Mouse (Mus musculus) neural tube, embryonic 13.5 days (tissue): Measurements from ENCODE around the gene Scnm1. TPM values are rescaled to one million over a fixed set of nuclear protein-coding genes. Genes with fewer than 3 reads are reported as not detected.

Source experiments
- ATAC-seq: fragments of 200-750 bp; cut with Nextera tagmentation; 2 replicates; pipeline ENCODE4 v1.8.0; 2017; ENCODE audit warnings: low read depth, mild to moderate bottlenecking, moderate TSS enrichment, moderate library complexity
- H3K27ac ChIP-seq: fragments of 300-500 bp; sonication (generic); replicated peaks from 2 replicates; pipeline ENCODE4 v1.5.1; 2015; ENCODE audit warnings: moderate library complexity, mild to moderate bottlenecking, inconsistent platforms
- H3K27me3 ChIP-seq: fragments of 300-500 bp; sonication (generic); 2 replicates; pipeline ENCODE4 v1.6.1; 2015; ENCODE audit warnings: mild to moderate bottlenecking, inconsistent platforms
- H3K36me3 ChIP-seq: fragments of 300-500 bp; sonication (generic); 2 replicates; pipeline ENCODE4 v1.6.1; 2015; ENCODE audit warnings: mild to moderate bottlenecking, inconsistent platforms
- H3K4me1 ChIP-seq: fragments of 300-500 bp; sonication (generic); replicated peaks from 2 replicates; pipeline ENCODE4 v1.6.1; 2015; ENCODE audit warnings: inconsistent platforms
- H3K4me2 ChIP-seq: fragments of 300-500 bp; sonication (generic); 2 replicates; pipeline ENCODE4 v1.6.1; 2015; ENCODE audit warnings: inconsistent platforms, mild to moderate bottlenecking, moderate library complexity
- H3K4me3 ChIP-seq: fragments of 300-500 bp; sonication (generic); 2 replicates; pipeline ENCODE4 v1.5.1; 2015; ENCODE audit warnings: mild to moderate bottlenecking, inconsistent platforms
- H3K9ac ChIP-seq: fragments of 300-500 bp; sonication (generic); 2 replicates; pipeline ENCODE4 v1.6.1; 2015; ENCODE audit warnings: moderate library complexity, mild to moderate bottlenecking, inconsistent platforms
- H3K9me3 ChIP-seq: fragments of 300-500 bp; sonication (generic); 2 replicates; pipeline ENCODE4 v1.6.1; 2016; ENCODE audit warnings: inconsistent platforms
- WGBS: fragments of 180-500 bp; shearing (Covaris S2); methylation state at CpG from one replicate; pipeline ENCODE4 v1.1.7; 2015; 5-methylcytosine and 5-hydroxymethylcytosine counted together
- polyA plus RNA-seq: library from polyadenylated mRNA; unstranded; fragments of >200 nt; fragmentation: Nextera tagmentation; extraction: Ambion mirVana; gene quantifications from 2 replicates; pipeline ENCODE4 v1.2.1, GENCODE M21; 2015

Gene Scnm1
- polyA plus RNA-seq, 1 experiment from 2014 or later = 98.2 TPM

- Histone ChIP-seq H3K4me1 (peaks cover 45% of the 10 kb centered on the region), H3K36me3 (peaks cover 59% of the 10 kb centered on the region), H3K27ac (no peak overlapping the region), H3K27me3 (peaks cover 25% of the 10 kb centered on the region), H3K9ac (peak overlapping the region; percentile 97; the same call in 1 of the 2 replicates), H3K4me2 (peak overlapping the region; percentile 84), H3K4me3 (peak overlapping the region; percentile 91; the same call in 1 of the 2 replicates), H3K9me3 (no peaks in the 10 kb centered on the region)
- no peak for ATAC-seq
- 61% methylated on average over 4 of the region's 5 CpGs for WGBS
Measured at GRCm38 (mm10) chr3:95164256-95164550, 30.4 kb upstream of the Scnm1 start.

GRCm38 (mm10) chr3:95163419-95164255 is 29.8 kb upstream of the Scnm1 start:
- no peak for ATAC-seq
- peak overlapping the region; percentile 97 for H3K9ac ChIP-seq
- 57% methylated on average over 11 of the region's 11 CpGs for WGBS
- H3K4me1 ChIP-seq = peaks cover 46% of the 10 kb centered on the region
- H3K27me3 ChIP-seq = peaks cover 19% of the 10 kb centered on the region
- H3K9me3 ChIP-seq = no peaks in the 10 kb centered on the region
- peak overlapping the region; percentile 18; the same call in 1 of the 2 replicates for H3K27ac ChIP-seq
- H3K4me2 ChIP-seq = peak overlapping the region; percentile 84
- H3K36me3 ChIP-seq = peaks cover 53% of the 10 kb centered on the region
- peak overlapping the region; percentile 91 for H3K4me3 ChIP-seq

GRCm38 (mm10) chr3:95162345-95162628 is 28.5 kb upstream of the Scnm1 start:
- H3K27me3 ChIP-seq = 0 out of 2 replicates have a peak, but pooled peaks cover 6% of the 10 kb centered on the region
- H3K9ac ChIP-seq = peak overlapping the region; percentile 97
- no peaks in the 10 kb centered on the region for H3K9me3 ChIP-seq
- H3K27ac ChIP-seq = peak overlapping the region; percentile 89
- peaks cover 40% of the 10 kb centered on the region for H3K36me3 ChIP-seq
- no peak for ATAC-seq
- peak overlapping the region; percentile 91 for H3K4me3 ChIP-seq
- H3K4me2 ChIP-seq = peak overlapping the region; percentile 84
- 30% methylated on average over 2 of the region's 2 CpGs for WGBS
- peaks cover 46% of the 10 kb centered on the region for H3K4me1 ChIP-seq

- WGBS = 2% methylated on average over 9 of the region's 9 CpGs
- Histone ChIP-seq H3K36me3 (peaks cover 35% of the 10 kb centered on the region), H3K9ac (peak overlapping the region; percentile 97), H3K4me2 (peak overlapping the region; percentile 84), H3K9me3 (no peaks in the 10 kb centered on the region), H3K27ac (peak overlapping the region; percentile 89), H3K4me1 (peaks cover 46% of the 10 kb centered on the region), H3K4me3 (peak overlapping the region; percentile 91), H3K27me3 (0 out of 2 replicates have a peak, but pooled peaks cover under 1% of the 10 kb centered on the region)
- ATAC-seq = peak; percentile 7; the same call in 1 of the 2 replicates
Measured at GRCm38 (mm10) chr3:95161618-95162344, 28.0 kb upstream of the Scnm1 start.

GRCm38 (mm10) chr3:95161041-95161551 is 27.3 kb upstream of the Scnm1 start:
- peak overlapping the region; percentile 97 for H3K9ac ChIP-seq
- H3K4me3 ChIP-seq = peak overlapping the region; percentile 91
- peak overlapping the region; percentile 89 for H3K27ac ChIP-seq
- peak; percentile 29 for ATAC-seq
- peaks cover 28% of the 10 kb centered on the region for H3K36me3 ChIP-seq
- peaks cover 46% of the 10 kb centered on the region for H3K4me1 ChIP-seq
- H3K4me2 ChIP-seq = peak overlapping the region; percentile 84
- 1% methylated on average over 30 of the region's 30 CpGs for WGBS
- no peaks in the 10 kb centered on the region for H3K27me3 ChIP-seq
- H3K9me3 ChIP-seq = no peaks in the 10 kb centered on the region

- Histone ChIP-seq H3K27ac (peak within 1 kb of the TSS; percentile 89), H3K4me3 (peak within 1 kb of the TSS; percentile 91), H3K36me3 (peaks cover 20% of the 10 kb centered on the region), H3K9me3 (no peaks in the 10 kb centered on the region), H3K9ac (peak within 1 kb of the TSS; percentile 97), H3K27me3 (no peaks in the 10 kb centered on the region), H3K4me1 (peaks cover 46% of the 10 kb centered on the region), H3K4me2 (peak within 1 kb of the TSS; percentile 84)
- peak; percentile 96 for ATAC-seq
- under 1% methylated on average over 66 of the region's 66 CpGs for WGBS
Measured at GRCm38 (mm10) chr3:95159987-95160963, 26.5 kb upstream of the Scnm1 start, which contains the start of gene Sema6c. Sema6c (plus strand) TSS chr3:95160457.

GRCm38 (mm10) chr3:95159511-95159986 is 25.7 kb upstream of the Scnm1 start:
- no peak for ATAC-seq
- H3K9me3 ChIP-seq = no peaks in the 10 kb centered on the region
- H3K4me1 ChIP-seq = peaks cover 39% of the 10 kb centered on the region
- peak overlapping the region; percentile 97 for H3K9ac ChIP-seq
- peaks cover 12% of the 10 kb centered on the region for H3K36me3 ChIP-seq
- H3K4me3 ChIP-seq = peak overlapping the region; percentile 91
- WGBS = 9% methylated on average over 8 of the region's 8 CpGs
- H3K27me3 ChIP-seq = no peaks in the 10 kb centered on the region
- H3K4me2 ChIP-seq = peak overlapping the region; percentile 84
- 0 out of 2 replicates have a peak overlapping the region, but pooled peaks have one; percentile 89 for H3K27ac ChIP-seq

GRCm38 (mm10) chr3:95153874-95154273 is 20.1 kb upstream of the Scnm1 start:
- Histone ChIP-seq H3K9ac (no peak overlapping the region), H3K9me3 (no peaks in the 10 kb centered on the region), H3K4me1 (no peaks in the 10 kb centered on the region), H3K27ac (no peak overlapping the region), H3K4me2 (no peak overlapping the region), H3K27me3 (no peaks in the 10 kb centered on the region), H3K36me3 (no peaks in the 10 kb centered on the region), H3K4me3 (no peak overlapping the region)
- no peak for ATAC-seq
- 59% methylated on average over 4 of the region's 4 CpGs for whole genome bisulfite sequencing

GRCm38 (mm10) chr3:95147924-95148323 is 14.1 kb upstream of the Scnm1 start:
- H3K27ac ChIP-seq = no peak overlapping the region
- no peaks in the 10 kb centered on the region for H3K4me1 ChIP-seq
- H3K27me3 ChIP-seq = no peaks in the 10 kb centered on the region
- no peak overlapping the region for H3K4me2 ChIP-seq
- H3K9me3 ChIP-seq = no peaks in the 10 kb centered on the region
- 18% methylated on average over 3 of the region's 3 CpGs for WGBS
- H3K4me3 ChIP-seq = no peak overlapping the region
- H3K36me3 ChIP-seq = no peaks in the 10 kb centered on the region
- no peak overlapping the region for H3K9ac ChIP-seq
- no peak for ATAC-seq

- no peaks in the 10 kb centered on the region for H3K27me3 ChIP-seq
- no peaks in the 10 kb centered on the region for H3K9me3 ChIP-seq
- 11% methylated on average over 5 of the region's 5 CpGs for WGBS
- no peak overlapping the region for H3K27ac ChIP-seq
- no peaks in the 10 kb centered on the region for H3K4me1 ChIP-seq
- peaks cover 28% of the 10 kb centered on the region for H3K36me3 ChIP-seq
- no peak overlapping the region for H3K4me2 ChIP-seq
- H3K4me3 ChIP-seq = no peak overlapping the region
- no peak overlapping the region for H3K9ac ChIP-seq
- peak; percentile 68 for ATAC-seq
Measured at GRCm38 (mm10) chr3:95142617-95143011, 8.8 kb upstream of the Scnm1 start.

GRCm38 (mm10) chr3:95141952-95142616 is 8.3 kb upstream of the Scnm1 start, which contains the start of gene Tnfaip8l2:
Tnfaip8l2 (minus strand) TSS chr3:95142360.
- Histone ChIP-seq H3K27ac (no peak within 1 kb of the TSS), H3K9ac (no peak within 1 kb of the TSS), H3K27me3 (no peaks in the 10 kb centered on the region), H3K36me3 (peaks cover 28% of the 10 kb centered on the region), H3K4me2 (no peak within 1 kb of the TSS), H3K4me3 (no peak within 1 kb of the TSS), H3K4me1 (no peaks in the 10 kb centered on the region), H3K9me3 (no peaks in the 10 kb centered on the region)
- ATAC-seq = 0 out of 2 replicates have a peak, but pooled peaks have one; percentile 25
- WGBS = 82% methylated on average over 10 of the region's 10 CpGs
